12 mouse cellular contexts compared by ENCODE assay signal in genomic region chr6:112982241-112982640, GRCm38 (mm10). TPM values are rescaled to one million over a fixed set of nuclear protein-coding genes. Genes with fewer than 3 reads are reported as not detected.
A peak's percentile ranks its signal among the peaks of the same experiment; 100 is the strongest.
DNase-seq lines count a peak whose midpoint lies in the region; ATAC-seq and TF ChIP-seq lines count a peak whose summit lies in the region.
"Had no signal": no experiment of that assay in that cellular context is flagged by ENCODE, and none has a peak within 500 bp of the region (broad histone marks: within the 10 kb centered on the region; RNA-seq: fewer than 3 reads in every experiment).

No protein-coding gene starts in this region.

- peaks cover 3% of the 10 kb centered on the region; the same call in 1 of the 2 replicates for H3K4me1 ChIP-seq in stomach, embryonic 16.5 days (ENCODE audit: control insufficient read depth, insufficient read depth, low read length)
- H3K4me1 ChIP-seq in stomach, postnatal 0 days (replicated peaks; ENCODE audit: control insufficient read depth, insufficient read depth): no peaks in the 10 kb centered on the region
- H3K4me1 ChIP-seq in intestine, postnatal 0 days (replicated peaks; ENCODE audit: control insufficient read depth, insufficient read depth, low read length): no peaks in the 10 kb centered on the region
- peaks cover 7% of the 10 kb centered on the region; the same call in 1 of the 2 replicates for H3K4me1 ChIP-seq in neural tube, embryonic 15.5 days
- no peaks in the 10 kb centered on the region for H3K4me1 ChIP-seq in heart, adult 2 months (ENCODE audit: control insufficient read depth, insufficient read depth, low read length)
- H3K4me1 ChIP-seq: liver, embryonic 15.5 days had no signal

- H3K27ac ChIP-seq in stomach, embryonic 16.5 days (ENCODE audit: low read length): 0 out of 2 replicates have a peak overlapping the region, but pooled peaks have one; percentile 11
- H3K27ac ChIP-seq in stomach, postnatal 0 days (replicated peaks): no peak overlapping the region
- H3K27ac ChIP-seq in intestine, postnatal 0 days (ENCODE audit: low read depth, low read length): no peak overlapping the region
- no peak overlapping the region for H3K27ac ChIP-seq in neural tube, embryonic 15.5 days (replicated peaks)
- H3K27ac ChIP-seq in heart, adult 2 months: no peak overlapping the region
- H3K27ac ChIP-seq: liver, embryonic 15.5 days had no signal

- TF ChIP-seq EP300 in stomach, postnatal 0 days (optimal IDR thresholded peaks at IDR 0.05): no peak
- TF ChIP-seq EP300 in heart, adult 2 months (IDR thresholded peaks at IDR 0.05; ENCODE audit: insufficient read depth, low read depth, low read length): no peak

- no peak overlapping the region for H3K4me2 ChIP-seq in stomach, embryonic 16.5 days (ENCODE audit: low read depth, low read length)
- no peak overlapping the region for H3K4me2 ChIP-seq in stomach, postnatal 0 days (replicated peaks; ENCODE audit: low read depth)
- H3K4me2 ChIP-seq in intestine, postnatal 0 days (replicated peaks; ENCODE audit: low read depth): no peak overlapping the region
- no peak overlapping the region for H3K4me2 ChIP-seq in neural tube, embryonic 15.5 days
- H3K4me2 ChIP-seq: liver, embryonic 15.5 days had no signal

- WGBS in stomach, embryonic 16.5 days: 32% methylated on average over 7 of the region's 7 CpGs
- 33% methylated on average over 7 of the region's 7 CpGs for WGBS in stomach, postnatal 0 days
- 16% methylated on average over 7 of the region's 7 CpGs for WGBS in intestine, postnatal 0 days
- WGBS in neural tube, embryonic 15.5 days: 9% methylated on average over 7 of the region's 7 CpGs
- WGBS in heart, adult 2 months: 46% methylated on average over 7 of the region's 7 CpGs

- no peaks in the 10 kb centered on the region for H3K36me3 ChIP-seq in stomach, embryonic 16.5 days (ENCODE audit: control insufficient read depth, insufficient read depth, low read length)
- no peaks in the 10 kb centered on the region for H3K36me3 ChIP-seq in stomach, postnatal 0 days (ENCODE audit: control insufficient read depth, insufficient read depth, low read length)
- no peaks in the 10 kb centered on the region for H3K36me3 ChIP-seq in intestine, postnatal 0 days (ENCODE audit: control insufficient read depth, insufficient read depth)
- H3K36me3 ChIP-seq in neural tube, embryonic 15.5 days: no peaks in the 10 kb centered on the region
- no peaks in the 10 kb centered on the region for H3K36me3 ChIP-seq in heart, adult 2 months (ENCODE audit: control insufficient read depth, insufficient read depth, low read length)
- H3K36me3 ChIP-seq: liver, embryonic 15.5 days had no signal

- no peak overlapping the region for H3K4me3 ChIP-seq in stomach, embryonic 16.5 days (replicated peaks; ENCODE audit: low read length)
- no peak overlapping the region for H3K4me3 ChIP-seq in stomach, postnatal 0 days (ENCODE audit: low read depth, low read length)
- H3K4me3 ChIP-seq in intestine, postnatal 0 days (ENCODE audit: low read depth, low read length): no peak overlapping the region
- no peak overlapping the region for H3K4me3 ChIP-seq in neural tube, embryonic 15.5 days (replicated peaks)
- H3K4me3 ChIP-seq in heart, adult 2 months: no peak overlapping the region
- H3K4me3 ChIP-seq: erythroblast, embryonic 14.5 days; liver, embryonic 15.5 days had no signal

- intact Hi-C loops in heart, adult 2 months (cut with DNase I): no loop called here

- 0 out of 2 replicates have a peak, but pooled peaks have one; percentile 47 for ATAC-seq in stomach, embryonic 16.5 days (ENCODE audit: insufficient read depth, low FRiP score)
- ATAC-seq in stomach, postnatal 0 days (ENCODE audit: low FRiP score, low TSS enrichment): no peak
- ATAC-seq in intestine, postnatal 0 days: peak; percentile 80
- peak; percentile 65; the same call in 1 of the 2 replicates for ATAC-seq in neural tube, embryonic 15.5 days (ENCODE audit: low FRiP score)

- H3K9me3 ChIP-seq in stomach, embryonic 16.5 days (replicated peaks; ENCODE audit: control insufficient read depth, low read length): no peaks in the 10 kb centered on the region
- no peaks in the 10 kb centered on the region for H3K9me3 ChIP-seq in stomach, postnatal 0 days (ENCODE audit: control insufficient read depth, low read length)
- H3K9me3 ChIP-seq in intestine, postnatal 0 days (ENCODE audit: control insufficient read depth): no peaks in the 10 kb centered on the region
- H3K9me3 ChIP-seq in neural tube, embryonic 15.5 days (replicated peaks): no peaks in the 10 kb centered on the region
- H3K9me3 ChIP-seq: liver, embryonic 15.5 days had no signal

- H3K27me3 ChIP-seq in stomach, embryonic 16.5 days (ENCODE audit: control insufficient read depth, insufficient read depth, low read length): no peaks in the 10 kb centered on the region
- no peaks in the 10 kb centered on the region for H3K27me3 ChIP-seq in stomach, postnatal 0 days (ENCODE audit: control insufficient read depth, insufficient read depth, low read length)
- no peaks in the 10 kb centered on the region for H3K27me3 ChIP-seq in intestine, postnatal 0 days (replicated peaks; ENCODE audit: control insufficient read depth, insufficient read depth, low read length)
- H3K27me3 ChIP-seq in neural tube, embryonic 15.5 days (replicated peaks): no peaks in the 10 kb centered on the region
- no peaks in the 10 kb centered on the region for H3K27me3 ChIP-seq in heart, adult 2 months (ENCODE audit: control insufficient read depth, insufficient read depth, low read length)
- H3K27me3 ChIP-seq: liver, embryonic 15.5 days had no signal

- H3K9ac ChIP-seq in stomach, embryonic 16.5 days (ENCODE audit: low read length): no peak overlapping the region
- H3K9ac ChIP-seq in stomach, postnatal 0 days (ENCODE audit: low read length): no peak overlapping the region
- no peak overlapping the region for H3K9ac ChIP-seq in intestine, postnatal 0 days (ENCODE audit: low read depth, low read length)
- no peak overlapping the region for H3K9ac ChIP-seq in neural tube, embryonic 15.5 days (replicated peaks)
- no peak overlapping the region for H3K9ac ChIP-seq in heart, adult 2 months (ENCODE audit: low read depth, low read length)
- H3K9ac ChIP-seq: liver, embryonic 15.5 days had no signal

- TF ChIP-seq POLR2A in heart, adult 2 months (IDR thresholded peaks at IDR 0.05; ENCODE audit: insufficient read depth, low read depth, low read length): no peak

- peak; percentile 24 for DNase-seq in cerebellum, postnatal 36 days
- no peak for DNase-seq in cerebellum, adult 8-10 months
- no peak for DNase-seq in stomach, postnatal 0 days (ENCODE audit: low spot score)
- DNase-seq in spleen, postnatal 10 days (ENCODE audit: low spot score in 2 of 2): no peak
- DNase-seq in heart, adult 2 months: no peak
- DNase-seq: adrenal gland, adult 2 months; gastrocnemius, postnatal 14 days had no signal

- H3K79me2 ChIP-seq in heart, adult 2 months (replicated peaks; ENCODE audit: control insufficient read depth, insufficient read depth, low read length): no peaks in the 10 kb centered on the region

- TF ChIP-seq CTCF in stomach, postnatal 0 days (IDR thresholded peaks at IDR 0.05; ENCODE audit: low read depth): no peak
- TF ChIP-seq CTCF in intestine, postnatal 0 days (IDR thresholded peaks at IDR 0.05; ENCODE audit: low read depth): no peak
- no peak for TF ChIP-seq CTCF in heart, adult 2 months (IDR thresholded peaks at IDR 0.05)

RNA-seq across cellular contexts. Expression of gene Srgap3, which starts 35.2 kb away (rescaled TPM):
- polyA plus RNA-seq in stomach, embryonic 16.5 days (2015; fragmentation: Nextera tagmentation; extraction: Ambion mirVana): 6.0 and 6.9 TPM in 2 replicates
- polyA plus RNA-seq in stomach, postnatal 0 days (2015; fragmentation: Nextera tagmentation; extraction: Ambion mirVana): 1.5 and 1.6 TPM in 2 replicates
- polyA plus RNA-seq in intestine, postnatal 0 days (2015; fragmentation: Nextera tagmentation; extraction: Ambion mirVana): 0.50 and 0.58 TPM in 2 replicates
- 24.1 and 26.3 TPM in 2 replicates for polyA plus RNA-seq in neural tube, embryonic 15.5 days (2015; fragmentation: Nextera tagmentation; extraction: Ambion mirVana)
- 1 to 10 TPM in 1 of 2 experiments, under 1 TPM in 1; 0.42 to 1.4 TPM for total RNA-seq in heart, adult 2 months (2021)
- 0.61 and 0.82 TPM in 2 replicates for polyA plus RNA-seq in heart, adult 2 months (2012; rRNA removed)

Comparison
In these comparisons a context has a peak if more than half of its experiments do, and no peak if none do; other contexts are left out.
1. DNase-seq: peak in cerebellum, postnatal 36 days (2 of 2); none in cerebellum, adult 8-10 months (single experiment), stomach, postnatal 0 days (single experiment), spleen, postnatal 10 days (0 of 2) and heart, adult 2 months (0 of 2).